Mouse (Mus musculus): Measurements from ENCODE around the gene Hacd4. TPM values are rescaled to one million over a fixed set of nuclear protein-coding genes. Genes with fewer than 3 reads are reported as not detected.

Hacd4 gene
- polyA plus RNA-seq, 1 experiment from 2014 or later = 2.7 TPM

DNA sequence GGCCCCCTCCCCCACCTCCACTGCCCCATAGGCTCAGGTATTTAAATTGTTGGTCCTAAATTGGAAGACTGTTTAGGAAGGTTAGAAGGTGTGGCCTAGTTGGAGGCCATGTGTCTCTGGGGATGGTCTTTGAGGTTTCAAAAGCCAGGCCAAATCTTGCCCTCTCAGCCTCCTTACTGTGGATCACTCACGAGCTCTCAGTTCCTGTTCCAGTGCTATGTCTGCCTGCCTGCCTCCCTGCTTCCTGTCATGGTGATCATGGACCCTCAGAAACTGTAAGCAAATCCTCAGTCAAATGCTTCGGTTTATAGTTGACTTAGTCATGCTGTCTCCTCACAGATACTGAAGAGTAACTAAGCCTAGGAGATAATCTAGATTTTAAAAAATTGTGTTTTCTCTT is 19.9 kb upstream of the Hacd4 start:
- Histone ChIP-seq H3K4me2 (no peak overlapping the region), H3K4me1 (no peaks in the 10 kb centered on the region), H3K27ac (no peak overlapping the region), H3K27me3 (no peaks in the 10 kb centered on the region), H3K36me3 (replicated peaks) (no peaks in the 10 kb centered on the region), H3K9ac (no peak overlapping the region), H3K4me3 (replicated peaks) (no peak overlapping the region), H3K9me3 (no peaks in the 10 kb centered on the region)
- 84% methylated on average over 2 of the region's 2 CpGs for WGBS
- no peak for ATAC-seq (ENCODE audit: low FRiP score)

DNA sequence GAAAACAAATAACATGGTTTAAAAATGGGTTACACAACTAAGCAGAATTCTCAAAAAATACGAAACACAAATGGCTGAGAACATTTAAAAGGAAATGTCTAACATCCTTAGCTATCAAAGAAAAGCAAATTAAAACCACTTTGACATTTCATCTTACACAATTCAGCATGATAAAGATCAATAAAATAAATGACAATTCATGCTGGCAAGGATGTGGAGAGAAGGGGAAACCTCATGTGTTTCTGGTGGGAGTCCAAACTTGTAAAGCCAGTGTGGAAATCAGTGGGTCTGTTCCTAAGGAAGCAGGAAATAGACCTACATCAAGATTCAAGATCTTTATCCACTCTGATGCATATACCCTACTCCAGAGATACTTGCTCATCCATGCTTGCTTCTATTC is 19.4 kb upstream of the Hacd4 start:
- ATAC-seq (ENCODE audit: low FRiP score) = no peak
- no peaks in the 10 kb centered on the region for H3K36me3 ChIP-seq (replicated peaks)
- no peak overlapping the region for H3K4me2 ChIP-seq
- no peaks in the 10 kb centered on the region for H3K4me1 ChIP-seq
- H3K9me3 ChIP-seq = no peaks in the 10 kb centered on the region
- no peak overlapping the region for H3K4me3 ChIP-seq (replicated peaks)
- no peak overlapping the region for H3K27ac ChIP-seq
- H3K9ac ChIP-seq = no peak overlapping the region
- WGBS = 78% methylated on average over 1 of the region's 1 CpGs
- no peaks in the 10 kb centered on the region for H3K27me3 ChIP-seq

DNA sequence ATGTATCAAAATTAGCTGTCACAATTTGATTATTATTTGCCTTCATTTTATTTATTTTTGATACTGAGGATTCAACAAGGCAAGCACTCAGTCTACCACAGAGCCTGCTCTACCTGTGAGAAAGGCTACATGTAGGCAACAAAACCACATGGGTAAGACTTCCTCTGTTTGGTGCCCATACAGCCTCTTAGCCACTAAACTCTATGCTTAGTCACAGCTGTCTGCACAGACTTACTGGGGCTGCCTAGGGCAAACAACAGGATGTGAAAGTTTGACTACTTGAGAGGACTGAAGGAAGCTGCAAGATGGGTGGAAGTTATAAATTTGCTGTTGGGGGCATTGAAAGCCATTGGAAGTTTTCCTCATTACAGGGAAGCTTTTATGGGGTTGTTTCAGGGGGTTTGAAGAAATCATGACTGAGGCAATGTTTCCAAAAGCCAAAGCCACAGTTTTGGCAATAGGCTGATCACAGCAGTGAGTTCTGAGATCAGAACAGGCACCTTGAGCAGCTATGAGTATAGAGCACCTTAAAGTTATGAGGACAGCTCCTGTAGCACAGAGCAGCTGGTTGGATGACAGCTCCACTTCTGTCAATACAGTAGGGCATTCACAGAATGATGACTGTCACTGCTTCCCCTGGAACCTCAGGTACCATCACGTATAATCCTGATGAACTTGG is 11.5 kb upstream of the Hacd4 start:
- H3K36me3 ChIP-seq (replicated peaks) = no peaks in the 10 kb centered on the region
- H3K4me3 ChIP-seq (replicated peaks) = no peak overlapping the region
- no peak for ATAC-seq (ENCODE audit: low FRiP score)
- no peaks in the 10 kb centered on the region for H3K4me1 ChIP-seq
- H3K27me3 ChIP-seq = no peaks in the 10 kb centered on the region
- H3K27ac ChIP-seq = no peak overlapping the region
- H3K9ac ChIP-seq = no peak overlapping the region
- H3K9me3 ChIP-seq = no peaks in the 10 kb centered on the region
- H3K4me2 ChIP-seq = no peak overlapping the region
- WGBS = 80% methylated on average over 1 of the region's 1 CpGs

DNA sequence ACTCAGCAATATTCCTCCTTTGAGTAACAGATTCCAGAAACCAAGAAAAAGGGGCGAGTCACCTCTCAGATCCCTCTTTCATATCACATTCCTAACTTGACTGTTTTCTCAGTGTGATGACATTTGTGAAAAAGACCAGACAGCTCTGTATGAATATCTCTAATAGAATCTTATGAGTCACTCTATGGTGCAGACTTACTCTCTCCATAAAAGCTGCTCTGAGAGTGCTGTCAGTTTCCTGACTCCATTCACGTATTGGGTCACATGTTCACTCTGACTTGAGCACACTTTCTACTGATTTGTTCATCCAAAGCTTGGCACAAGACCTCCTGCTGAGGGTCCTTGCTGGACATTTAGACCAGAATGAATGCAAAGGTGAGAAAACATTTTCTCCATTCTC is 10.2 kb upstream of the Hacd4 start:
- 90% methylated on average over 2 of the region's 2 CpGs for WGBS
- no peaks in the 10 kb centered on the region for H3K9me3 ChIP-seq

DNA sequence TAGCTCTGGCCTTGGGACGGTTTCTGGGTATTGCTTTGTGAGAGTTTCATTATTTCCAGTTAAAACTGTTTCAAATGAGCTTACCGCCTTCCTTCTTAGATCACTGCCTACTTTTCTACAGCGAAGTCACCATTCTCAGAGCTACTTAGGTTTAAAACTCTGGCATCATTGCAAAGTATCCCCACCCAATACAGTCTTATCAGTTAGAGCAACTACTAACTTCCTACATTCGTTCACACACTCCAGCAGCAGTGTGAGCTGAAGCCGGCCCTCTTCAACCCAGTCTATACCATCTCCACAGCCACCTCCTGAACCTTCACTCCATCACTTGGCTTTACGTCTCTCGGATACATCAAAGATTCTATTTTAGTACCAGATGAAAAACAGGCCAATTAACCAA is 2.1 kb upstream of the Hacd4 start:
- no peak overlapping the region for H3K27ac ChIP-seq
- no peaks in the 10 kb centered on the region for H3K36me3 ChIP-seq (replicated peaks)
- H3K4me2 ChIP-seq = no peak overlapping the region
- H3K4me3 ChIP-seq (replicated peaks) = no peak overlapping the region
- peaks cover 9% of the 10 kb centered on the region for H3K4me1 ChIP-seq
- no peak for ATAC-seq (ENCODE audit: low FRiP score)
- WGBS = 91% methylated on average over 7 of the region's 7 CpGs
- no peak overlapping the region for H3K9ac ChIP-seq
- H3K27me3 ChIP-seq = no peaks in the 10 kb centered on the region
- H3K9me3 ChIP-seq = no peaks in the 10 kb centered on the region

More for the DNA sequence above, 10.2 kb upstream of the Hacd4 start:
- H3K36me3 ChIP-seq (replicated peaks) = no peaks in the 10 kb centered on the region
- no peak overlapping the region for H3K4me2 ChIP-seq
- H3K4me1 ChIP-seq = no peaks in the 10 kb centered on the region
- no peak overlapping the region for H3K9ac ChIP-seq
- no peaks in the 10 kb centered on the region for H3K27me3 ChIP-seq
- H3K4me3 ChIP-seq (replicated peaks) = no peak overlapping the region
- H3K27ac ChIP-seq = no peak overlapping the region
- no peak for ATAC-seq (ENCODE audit: low FRiP score)

DNA sequence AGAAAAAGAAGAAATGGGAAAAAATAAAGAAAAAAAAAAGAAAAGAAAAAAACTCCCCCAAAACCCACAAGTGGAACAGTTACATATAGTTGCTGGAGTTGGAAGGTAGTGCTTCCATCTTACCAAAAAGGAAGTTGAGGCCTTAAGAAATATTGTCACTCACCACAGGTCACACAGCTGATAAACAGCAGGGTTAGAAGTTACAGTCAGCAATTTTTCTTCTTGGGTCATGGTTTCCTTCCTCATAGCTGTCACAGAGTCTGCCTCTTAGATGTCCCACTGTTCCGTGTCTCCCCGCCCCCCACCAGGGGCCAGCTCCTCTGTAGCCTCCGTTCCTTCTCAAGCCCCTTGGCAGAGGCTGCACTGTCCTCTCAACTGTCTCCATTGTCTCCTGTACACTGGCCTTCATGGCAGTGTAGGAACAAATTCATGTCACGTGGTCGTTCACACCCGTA is 968 bp upstream of the Hacd4 start:
- no peak overlapping the region for H3K27ac ChIP-seq

DNA sequence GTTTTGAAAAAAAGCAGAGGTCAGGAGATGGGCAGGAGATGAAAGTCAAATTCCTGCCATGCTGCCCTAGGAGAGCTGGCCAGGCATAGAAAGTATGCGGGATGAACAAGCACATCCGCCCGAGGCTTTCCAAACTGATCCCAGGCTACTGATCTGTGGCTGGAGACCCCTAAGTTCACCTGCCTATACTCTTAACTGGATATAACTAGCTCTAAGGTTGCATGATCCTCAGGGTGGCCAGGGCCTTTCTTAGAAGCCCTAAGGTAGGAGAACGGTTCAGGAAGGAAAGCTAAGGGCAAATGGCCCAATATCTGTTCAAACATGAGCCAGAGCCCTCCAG is 232 bp upstream of the Hacd4 start:
- Histone ChIP-seq H3K4me1 (peaks cover 9% of the 10 kb centered on the region), H3K9me3 (no peaks in the 10 kb centered on the region), H3K27me3 (no peaks in the 10 kb centered on the region), H3K9ac (peak overlapping the region; percentile 51), H3K4me3 (replicated peaks) (peak overlapping the region; percentile 35), H3K4me2 (peak overlapping the region; percentile 59), H3K27ac (no peak overlapping the region), H3K36me3 (replicated peaks) (no peaks in the 10 kb centered on the region)
- ATAC-seq (ENCODE audit: low FRiP score) = peak; percentile 30; the same call in 1 of the 2 replicates
- WGBS = 29% methylated on average over 4 of the region's 4 CpGs

More for the DNA sequence above, 968 bp upstream of the Hacd4 start:
- Histone ChIP-seq H3K36me3 (replicated peaks) (no peaks in the 10 kb centered on the region), H3K4me1 (peaks cover 9% of the 10 kb centered on the region), H3K9ac (no peak overlapping the region), H3K4me2 (no peak overlapping the region), H3K27me3 (no peaks in the 10 kb centered on the region), H3K4me3 (replicated peaks) (no peak overlapping the region), H3K9me3 (no peaks in the 10 kb centered on the region)
- 77% methylated on average over 6 of the region's 6 CpGs for whole genome bisulfite sequencing
- ATAC-seq (ENCODE audit: low FRiP score) = no peak

DNA sequence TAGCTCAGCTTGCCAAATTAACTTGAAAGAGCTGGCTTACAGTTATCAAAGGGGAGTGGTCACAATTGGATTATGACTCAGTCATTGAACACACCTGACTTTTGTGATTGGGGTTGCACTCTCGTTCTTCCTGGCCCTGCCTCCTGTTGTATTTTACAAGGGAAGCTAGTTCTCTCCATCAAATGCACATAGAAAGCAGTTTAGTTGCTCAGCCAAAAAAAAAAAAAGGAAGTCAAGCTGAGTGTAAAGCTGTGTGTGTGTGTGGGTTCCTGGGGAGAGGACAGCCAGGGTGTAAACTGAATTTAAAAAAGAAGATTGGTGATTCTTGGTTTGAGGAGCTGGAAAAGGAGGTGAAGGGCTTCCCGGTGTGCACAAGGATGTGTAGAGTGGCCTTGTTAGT is 811 bp downstream of the Hacd4 start:
- ATAC-seq (ENCODE audit: low FRiP score) = no peak
- no peak overlapping the region for H3K4me3 ChIP-seq (replicated peaks)
- H3K27ac ChIP-seq = no peak overlapping the region
- H3K27me3 ChIP-seq = no peaks in the 10 kb centered on the region
- WGBS = 44% methylated on average over 2 of the region's 2 CpGs
- H3K9ac ChIP-seq = no peak overlapping the region
- no peak overlapping the region for H3K4me2 ChIP-seq
- H3K36me3 ChIP-seq (replicated peaks) = no peaks in the 10 kb centered on the region
- peaks cover 9% of the 10 kb centered on the region for H3K4me1 ChIP-seq
- H3K9me3 ChIP-seq = no peaks in the 10 kb centered on the region

DNA sequence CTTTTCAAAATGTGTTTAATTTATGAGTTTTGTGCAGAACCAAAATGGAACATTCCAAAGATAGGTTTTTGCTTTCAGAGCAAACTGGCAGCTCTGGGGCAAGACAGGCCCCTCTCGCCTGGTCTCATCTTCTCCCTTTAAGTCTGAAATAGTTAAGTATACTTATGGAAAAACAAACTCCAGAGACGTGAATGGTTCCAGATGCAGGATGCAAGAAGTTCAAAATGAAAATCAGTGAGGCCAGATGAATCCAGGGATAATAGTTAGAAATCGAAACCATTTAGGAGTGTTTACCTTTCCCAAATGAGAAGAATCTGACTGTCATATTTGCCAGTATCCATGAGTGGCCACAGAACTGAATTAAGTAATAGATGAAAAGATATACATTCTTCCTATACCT is 1.6 kb downstream of the Hacd4 start:
- no peaks in the 10 kb centered on the region for H3K27me3 ChIP-seq
- WGBS = 85% methylated on average over 3 of the region's 3 CpGs
- ATAC-seq (ENCODE audit: low FRiP score) = no peak
- H3K4me3 ChIP-seq (replicated peaks) = no peak overlapping the region
- peaks cover 9% of the 10 kb centered on the region for H3K4me1 ChIP-seq
- H3K36me3 ChIP-seq (replicated peaks) = no peaks in the 10 kb centered on the region
- no peak overlapping the region for H3K4me2 ChIP-seq
- H3K27ac ChIP-seq = no peak overlapping the region
- no peaks in the 10 kb centered on the region for H3K9me3 ChIP-seq
- H3K9ac ChIP-seq = no peak overlapping the region

DNA sequence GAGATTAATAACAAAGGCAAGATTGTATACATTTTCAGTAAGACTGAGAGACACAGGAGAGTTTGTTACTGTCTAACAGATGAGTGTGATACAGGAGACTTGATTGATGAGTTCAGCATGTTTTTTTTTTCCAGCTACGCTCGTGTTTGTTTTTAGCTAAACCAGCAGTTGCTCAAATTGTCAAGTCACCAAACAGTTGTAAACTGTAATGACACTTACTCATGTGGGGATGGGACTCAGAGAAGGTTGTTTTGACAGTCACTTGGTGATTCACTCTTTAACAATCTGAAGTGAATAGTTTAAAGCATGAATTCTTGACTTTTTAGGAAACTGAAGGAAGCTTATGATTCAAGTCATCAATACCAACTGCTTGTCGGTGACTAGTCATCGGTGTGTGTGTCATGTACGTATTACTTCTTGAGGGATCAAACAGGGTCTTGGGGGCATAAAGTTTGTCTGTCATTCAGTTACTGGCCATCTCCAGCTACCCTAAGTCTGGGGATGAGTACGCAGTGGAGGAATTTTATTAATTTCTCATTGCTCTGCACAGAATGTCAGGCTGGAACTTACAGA is 2.0 kb downstream of the Hacd4 start:
- WGBS = 91% methylated on average over 6 of the region's 6 CpGs
- H3K9ac ChIP-seq = no peak overlapping the region
- peaks cover 9% of the 10 kb centered on the region for H3K4me1 ChIP-seq
- no peaks in the 10 kb centered on the region for H3K9me3 ChIP-seq
- H3K27me3 ChIP-seq = no peaks in the 10 kb centered on the region
- H3K4me3 ChIP-seq (replicated peaks) = no peak overlapping the region
- H3K4me2 ChIP-seq = no peak overlapping the region
- ATAC-seq (ENCODE audit: low FRiP score) = no peak
- H3K36me3 ChIP-seq (replicated peaks) = no peaks in the 10 kb centered on the region
- no peak overlapping the region for H3K27ac ChIP-seq

DNA sequence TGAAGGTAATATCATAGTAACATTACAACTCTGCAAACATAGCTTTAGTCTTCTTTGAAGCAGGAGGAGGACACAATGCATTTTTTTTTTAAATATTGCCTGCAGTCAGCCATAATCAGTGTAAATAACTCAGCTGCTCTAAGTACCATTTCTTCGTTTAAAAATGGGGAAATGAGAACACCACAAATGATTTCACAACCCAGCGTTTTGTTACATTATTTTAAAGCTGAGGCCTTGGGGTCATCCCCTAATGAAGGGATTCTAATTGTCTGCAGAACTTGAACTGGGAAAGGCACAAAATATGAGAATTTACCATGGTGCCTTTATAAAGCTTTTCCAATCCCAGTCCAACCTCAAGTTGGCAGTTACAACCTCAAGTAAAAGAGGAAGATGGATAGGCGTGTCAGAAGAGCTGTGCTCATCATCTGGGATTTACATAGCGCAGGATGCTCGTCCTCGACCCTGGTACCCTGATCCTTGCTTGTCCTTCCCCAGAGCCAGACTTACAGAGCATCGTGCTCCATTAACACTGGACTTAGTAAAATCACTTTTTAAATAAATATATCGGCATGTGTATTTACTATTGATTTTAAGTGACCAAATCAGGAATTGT is 6.2 kb downstream of the Hacd4 start:
- Histone ChIP-seq H3K4me3 (replicated peaks) (no peak overlapping the region), H3K9ac (no peak overlapping the region), H3K36me3 (replicated peaks) (no peaks in the 10 kb centered on the region), H3K4me1 (no peaks in the 10 kb centered on the region), H3K9me3 (no peaks in the 10 kb centered on the region), H3K4me2 (no peak overlapping the region), H3K27me3 (no peaks in the 10 kb centered on the region), H3K27ac (no peak overlapping the region)
- WGBS = 84% methylated on average over 8 of the region's 8 CpGs
- no peak for ATAC-seq (ENCODE audit: low FRiP score)

DNA sequence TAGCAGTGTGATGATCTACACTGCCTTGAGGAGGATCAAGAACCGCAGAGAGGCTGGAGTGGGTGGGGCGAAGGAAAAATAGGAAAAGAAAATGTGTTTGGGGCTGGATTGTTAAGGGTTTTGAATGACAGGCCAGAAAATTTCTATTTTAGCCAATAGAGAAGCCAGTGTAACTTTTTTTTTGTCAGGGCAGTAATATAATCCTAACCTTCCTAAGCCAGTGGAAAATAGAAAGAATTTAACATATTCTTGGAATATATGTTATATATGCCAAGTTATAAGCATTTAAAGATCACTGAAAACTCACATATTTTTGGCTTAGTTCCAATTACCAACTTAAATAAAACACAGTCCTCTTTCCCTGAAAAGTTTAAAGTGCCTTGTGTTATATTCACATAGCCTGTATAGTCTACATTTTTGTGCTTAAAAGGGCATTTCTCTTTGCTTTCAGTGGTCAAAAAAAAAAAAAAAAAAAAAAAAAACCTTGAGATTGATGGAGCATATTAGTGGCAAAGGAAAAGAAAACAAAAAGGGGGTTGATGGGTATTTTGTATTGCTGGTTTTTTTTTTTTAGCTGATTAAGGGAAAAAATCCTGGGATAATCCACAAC is 11.0 kb downstream of the Hacd4 start:
- no peaks in the 10 kb centered on the region for H3K4me1 ChIP-seq
- 86% methylated on average over 2 of the region's 2 CpGs for WGBS
- H3K4me2 ChIP-seq = no peak overlapping the region

DNA sequence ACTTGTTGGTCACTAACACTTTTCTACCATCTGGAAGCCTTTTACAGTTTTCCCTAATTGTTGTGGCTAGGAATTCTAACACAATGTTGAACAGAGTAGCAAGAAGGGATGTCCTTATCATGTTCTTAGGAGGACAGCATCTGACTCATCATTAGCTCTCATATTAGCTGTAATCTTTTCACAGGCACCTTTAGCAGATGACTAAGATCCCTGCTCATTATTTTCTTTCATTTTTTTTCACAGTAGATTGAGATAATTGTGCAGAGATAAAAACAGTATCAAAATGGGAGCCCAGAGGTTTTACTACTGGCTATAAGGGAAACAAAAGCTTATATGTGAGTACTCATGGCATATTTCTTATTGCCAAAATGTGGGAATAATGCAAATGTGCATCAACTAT is 14.2 kb downstream of the Hacd4 start:
- Histone ChIP-seq H3K27me3 (no peaks in the 10 kb centered on the region), H3K36me3 (replicated peaks) (no peaks in the 10 kb centered on the region), H3K9me3 (no peaks in the 10 kb centered on the region), H3K4me1 (no peaks in the 10 kb centered on the region), H3K4me3 (replicated peaks) (no peak overlapping the region), H3K9ac (no peak overlapping the region), H3K4me2 (no peak overlapping the region), H3K27ac (no peak overlapping the region)
- no peak for ATAC-seq (ENCODE audit: low FRiP score)

More for the DNA sequence above, 11.0 kb downstream of the Hacd4 start:
- no peak overlapping the region for H3K4me3 ChIP-seq (replicated peaks)
- no peak overlapping the region for H3K27ac ChIP-seq
- H3K9me3 ChIP-seq = no peaks in the 10 kb centered on the region
- no peak for ATAC-seq (ENCODE audit: low FRiP score)
- no peaks in the 10 kb centered on the region for H3K36me3 ChIP-seq (replicated peaks)
- H3K27me3 ChIP-seq = no peaks in the 10 kb centered on the region
- H3K9ac ChIP-seq = no peak overlapping the region

All from forebrain, embryonic 12.5 days (tissue).